Mouse (Mus musculus): Measurements from ENCODE around the gene Gja10.

DNA sequence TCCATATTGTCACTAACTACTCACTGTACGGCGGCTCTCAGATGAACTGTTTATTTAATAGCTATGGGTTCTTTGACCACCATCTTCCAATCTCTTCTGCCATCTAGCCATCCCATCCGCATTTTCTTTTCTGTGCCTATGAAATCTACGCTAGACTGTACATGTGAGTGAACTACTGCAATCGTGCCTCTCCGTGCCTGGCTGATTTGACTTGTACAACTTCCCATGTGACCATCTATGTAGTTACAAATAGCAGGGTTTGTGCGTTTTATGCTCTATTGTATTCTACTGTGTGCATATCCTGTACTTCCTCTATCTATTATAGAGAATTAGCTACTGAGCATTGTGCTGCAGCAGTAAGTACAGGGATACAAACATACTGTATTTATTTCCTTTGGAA is 47.1 kb downstream of the Gja10 start:
- TF ChIP-seq CTCF (IDR thresholded peaks at IDR 0.05; ENCODE audit: borderline replicate concordance, extremely low read depth, insufficient read depth, insufficient read length) (no peak), POLR2A (IDR thresholded peaks at IDR 0.05; ENCODE audit: borderline replicate concordance, extremely low read depth, insufficient read depth, insufficient read length, poor library complexity, severe bottlenecking) (no peak)
